Mouse (Mus musculus) forebrain, embryonic 11.5 days (tissue): ENCODE measurements around the gene Polr2i. TPM values are rescaled to one million over a fixed set of nuclear protein-coding genes. Genes with fewer than 3 reads are reported as not detected.
"Not testable (repeated sequence)": the region's sequence is repeated elsewhere in the genome, so short reads cannot be mapped to it uniquely, and the experiment has no call there.

Source experiments
- ATAC-seq: fragments of 200-750 bp; cut with Nextera tagmentation; replicated peaks from 2 replicates; pipeline ENCODE4 v1.8.0; 2017; ENCODE audit warnings: moderate TSS enrichment; ENCODE audit not compliant: low FRiP score
- DNase-seq: peaks from one replicate; pipeline ENCODE4 v3.0.0-alpha.2; 2017; ENCODE audit warnings: low spot score
- H3K27ac ChIP-seq: fragments of 300-500 bp; sonication (generic); 2 replicates; pipeline ENCODE4 v1.5.1; 2014; ENCODE audit warnings: low read depth, low read length
- H3K27me3 ChIP-seq: fragments of 300-500 bp; sonication (generic); 2 replicates; pipeline ENCODE4 v1.6.1; 2014; ENCODE audit warnings: mild to moderate bottlenecking, low read length, mixed read lengths; ENCODE audit not compliant: control insufficient read depth, insufficient read depth
- H3K36me3 ChIP-seq: fragments of 300-500 bp; sonication (generic); 2 replicates; pipeline ENCODE4 v1.6.1; 2014; ENCODE audit warnings: mild to moderate bottlenecking, low read length, moderate library complexity, mixed read lengths; ENCODE audit not compliant: control insufficient read depth, insufficient read depth
- H3K4me1 ChIP-seq: fragments of 300-500 bp; sonication (generic); replicated peaks from 2 replicates; pipeline ENCODE4 v1.6.1; 2014; ENCODE audit warnings: low read length, mixed read lengths; ENCODE audit not compliant: control insufficient read depth, insufficient read depth
- H3K4me2 ChIP-seq: fragments of 300-500 bp; sonication (generic); 2 replicates; pipeline ENCODE4 v1.6.1; 2014; ENCODE audit warnings: low read depth, mild to moderate bottlenecking, low read length, moderate library complexity, mixed read lengths; ENCODE audit not compliant: severe bottlenecking
- H3K4me3 ChIP-seq: fragments of 300-500 bp; sonication (generic); 2 replicates; pipeline ENCODE4 v1.5.1; 2014; ENCODE audit warnings: low read depth, low read length
- H3K9ac ChIP-seq: fragments of 300-500 bp; sonication (generic); 2 replicates; pipeline ENCODE4 v1.6.1; 2014; ENCODE audit warnings: low read length
- H3K9me3 ChIP-seq: fragments of 300-500 bp; sonication (generic); 2 replicates; pipeline ENCODE4 v1.6.1; 2016; ENCODE audit warnings: low read length, mixed read lengths; ENCODE audit not compliant: control insufficient read depth
- WGBS: fragments of 180-500 bp; shearing (Covaris S2); extraction: QIAGEN DNeasy Blood & Tissue Kit; methylation state at CpG from one replicate; pipeline ENCODE4 v1.1.7; 2014; 5-methylcytosine and 5-hydroxymethylcytosine counted together
- polyA plus RNA-seq: library from polyadenylated mRNA; unstranded; fragments of >200 nt; fragmentation: Nextera tagmentation; extraction: Ambion mirVana; gene quantifications from 2 replicates; pipeline ENCODE4 v1.2.1, GENCODE M21; 2014

Gene Polr2i
- polyA plus RNA-seq, 1 experiment from 2014 or later, result 166 TPM

DNA sequence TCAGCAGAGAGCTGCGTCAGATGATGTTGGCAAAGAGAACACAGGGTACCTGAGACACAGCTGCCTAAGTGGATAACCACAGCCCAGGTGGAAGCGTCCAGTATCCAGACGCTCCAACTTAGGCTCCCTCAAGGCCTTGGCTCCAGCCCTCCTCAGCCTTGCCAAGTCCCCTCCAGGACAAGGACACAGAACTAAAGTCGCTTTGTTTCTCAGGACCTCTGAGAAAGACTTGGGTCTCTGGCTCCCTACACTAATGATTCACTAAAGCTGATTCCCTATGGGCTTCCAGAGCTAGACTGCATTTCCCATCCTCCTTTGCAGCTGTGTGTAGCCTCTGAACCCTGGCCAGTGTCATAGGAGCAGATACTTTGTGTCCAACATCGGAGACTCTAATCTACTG lies 31.5 kb upstream of the Polr2i start:
- Histone ChIP-seq H3K4me1 (no peaks in the 10 kb centered on the region; the same call in 1 of the 2 replicates), H3K4me2 (no peak overlapping the region), H3K27ac (no peak overlapping the region), H3K9ac (no peak overlapping the region), H3K9me3 (no peaks in the 10 kb centered on the region), H3K36me3 (no peaks in the 10 kb centered on the region), H3K27me3 (no peaks in the 10 kb centered on the region), H3K4me3 (no peak overlapping the region)
- no peak for ATAC-seq
- DNase-seq, result no peak
- 80% methylated on average over 5 of the region's 5 CpGs for WGBS

DNA sequence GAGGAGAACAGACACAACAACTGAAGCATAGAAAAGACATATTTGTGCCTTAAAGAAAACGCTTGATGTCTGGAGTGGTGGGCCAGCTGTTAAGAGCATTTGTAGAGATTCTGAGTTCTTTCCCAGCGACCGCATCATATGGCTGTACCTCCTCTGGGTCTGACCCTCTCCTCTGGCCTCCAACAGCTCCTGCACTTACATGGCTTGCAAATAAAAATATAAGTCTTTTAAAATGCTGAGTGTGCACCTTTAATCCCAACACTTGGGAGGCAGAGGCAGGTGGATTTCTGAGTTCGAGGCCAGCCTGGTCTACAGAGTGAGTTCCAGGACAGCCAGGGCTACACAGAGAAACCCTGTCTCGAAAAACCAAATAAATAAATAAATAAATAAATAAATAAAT lies 31.1 kb upstream of the Polr2i start:
- H3K4me1 ChIP-seq, H3K9me3 ChIP-seq, H3K27ac ChIP-seq, DNase-seq, H3K27me3 ChIP-seq, H3K9ac ChIP-seq, H3K4me2 ChIP-seq, ATAC-seq, H3K36me3 ChIP-seq, H3K4me3 ChIP-seq: not testable (repeated sequence)
- 88% methylated on average over 5 of the region's 5 CpGs for WGBS

DNA sequence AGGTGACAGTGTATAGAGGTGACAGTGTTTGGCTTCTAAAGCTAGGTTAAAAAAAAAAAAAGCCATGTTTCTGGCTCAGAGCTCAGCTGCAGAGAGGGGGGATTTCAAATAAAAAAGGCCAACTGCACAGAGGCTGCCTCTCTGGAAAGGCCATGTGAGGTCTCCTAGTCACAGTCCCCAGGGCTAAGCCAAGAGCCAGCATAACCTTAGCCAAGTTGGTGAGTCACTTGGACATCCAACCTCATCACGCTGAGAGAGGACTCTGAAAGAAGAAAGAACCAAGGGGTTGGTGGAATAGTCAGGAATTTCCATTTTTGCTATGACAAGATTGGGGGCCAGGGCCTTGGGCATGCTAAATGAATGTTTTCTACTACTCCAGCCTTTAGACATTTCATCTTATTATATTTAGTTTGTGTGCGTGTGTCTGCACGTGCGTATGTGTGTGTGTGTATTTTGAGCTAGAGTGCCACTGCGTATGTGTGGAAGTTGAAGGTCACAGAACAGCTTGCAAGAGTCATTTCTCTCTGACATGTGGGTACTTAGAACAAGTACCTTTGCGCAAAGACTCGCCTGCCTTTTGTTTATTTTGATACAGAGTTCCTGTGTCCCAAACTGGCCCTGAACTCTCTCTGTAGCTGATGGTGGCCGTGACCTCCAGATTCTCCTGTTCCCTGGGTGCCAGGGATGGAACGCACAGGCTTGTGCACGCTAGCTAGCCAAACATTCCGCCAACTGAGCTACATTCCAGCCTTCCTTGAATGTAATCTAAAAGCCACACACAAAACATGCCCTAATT lies 28.7 kb upstream of the Polr2i start:
- Histone ChIP-seq H3K4me1 (no peaks in the 10 kb centered on the region), H3K4me2 (no peak overlapping the region), H3K9me3 (no peaks in the 10 kb centered on the region), H3K9ac (no peak overlapping the region), H3K27ac (no peak overlapping the region), H3K4me3 (no peak overlapping the region), H3K27me3 (no peaks in the 10 kb centered on the region), H3K36me3 (no peaks in the 10 kb centered on the region)
- WGBS, result 84% methylated on average over 11 of the region's 11 CpGs
- ATAC-seq (no peak), DNase-seq (no peak)

DNA sequence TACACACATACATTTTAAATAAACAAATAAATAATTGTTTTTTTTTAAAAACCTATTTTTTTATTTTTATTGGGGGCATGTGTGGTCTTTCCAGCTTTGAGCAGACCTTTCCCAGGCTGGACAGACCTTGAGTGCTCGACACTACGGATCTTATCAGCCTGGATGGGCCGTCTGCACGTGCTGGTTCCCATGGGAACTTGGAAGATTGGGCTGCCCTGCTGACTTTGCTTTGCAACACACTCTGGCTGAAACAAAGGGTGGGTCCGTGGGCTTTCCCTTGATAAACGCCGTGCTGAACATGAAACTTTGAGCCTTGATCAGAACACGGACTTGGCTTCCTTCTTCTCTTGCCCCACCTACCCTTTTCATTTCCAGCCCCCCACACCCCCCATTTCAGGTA lies 27.4 kb upstream of the Polr2i start:
- no peak for ATAC-seq

DNA sequence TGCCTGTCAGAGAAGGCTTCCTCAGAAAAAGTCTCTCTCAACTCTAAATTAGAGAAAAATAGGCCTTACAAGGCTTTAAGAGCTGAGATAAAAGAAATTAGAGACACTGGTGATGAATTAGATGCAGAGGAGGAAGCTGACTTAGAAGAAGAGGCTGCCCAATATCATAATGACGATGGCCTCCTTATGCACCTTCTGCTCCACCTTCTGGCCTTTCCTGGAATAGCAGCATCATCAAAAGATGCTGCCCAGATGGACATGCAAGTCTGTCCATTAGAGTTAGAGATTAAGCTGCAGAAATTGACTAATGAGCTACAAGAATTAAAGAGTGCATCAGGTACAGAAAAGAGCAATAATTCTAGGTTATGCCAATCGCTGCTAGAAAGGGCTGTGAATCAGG lies 26.4 kb upstream of the Polr2i start:
- Histone ChIP-seq H3K4me1 (no peaks in the 10 kb centered on the region), H3K27ac (no peak overlapping the region), H3K4me2 (no peak overlapping the region), H3K36me3 (no peaks in the 10 kb centered on the region), H3K9me3 (no peaks in the 10 kb centered on the region), H3K4me3 (no peak overlapping the region), H3K27me3 (no peaks in the 10 kb centered on the region), H3K9ac (no peak overlapping the region)
- no peak for DNase-seq
- 7% methylated on average over 2 of the region's 2 CpGs for WGBS
- ATAC-seq, result no peak

More for the DNA sequence above, 27.4 kb upstream of the Polr2i start:
- Histone ChIP-seq H3K9ac (no peak overlapping the region), H3K27me3 (no peaks in the 10 kb centered on the region), H3K4me2 (no peak overlapping the region), H3K36me3 (no peaks in the 10 kb centered on the region), H3K27ac (no peak overlapping the region), H3K4me3 (no peak overlapping the region), H3K4me1 (no peaks in the 10 kb centered on the region), H3K9me3 (no peaks in the 10 kb centered on the region)
- 42% methylated on average over 8 of the region's 8 CpGs for WGBS
- no peak for DNase-seq

DNA sequence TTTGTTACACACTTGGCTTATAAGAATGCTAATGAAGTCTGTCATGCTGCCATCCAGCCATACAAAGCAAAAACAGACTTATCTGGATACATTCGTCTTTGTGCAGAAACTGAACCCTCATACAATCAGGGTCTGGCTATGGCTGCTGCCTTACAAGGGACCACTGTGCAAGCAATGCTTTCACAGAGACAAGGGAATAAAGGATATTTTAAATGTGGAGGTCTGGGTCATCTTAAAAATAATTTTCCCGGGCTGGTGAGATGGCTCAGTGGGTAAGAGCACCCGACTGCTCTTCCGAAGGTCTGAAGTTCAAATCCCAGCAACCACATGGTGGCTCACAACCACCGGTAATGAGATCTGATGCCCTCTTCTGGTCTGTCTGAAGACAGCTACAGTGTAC lies 25.4 kb upstream of the Polr2i start:
- 60% methylated on average over 5 of the region's 5 CpGs for WGBS
- not testable (repeated sequence) for H3K4me1 ChIP-seq, DNase-seq, H3K27ac ChIP-seq, H3K27me3 ChIP-seq, H3K9ac ChIP-seq, ATAC-seq, H3K4me2 ChIP-seq, H3K4me3 ChIP-seq, H3K9me3 ChIP-seq, H3K36me3 ChIP-seq

DNA sequence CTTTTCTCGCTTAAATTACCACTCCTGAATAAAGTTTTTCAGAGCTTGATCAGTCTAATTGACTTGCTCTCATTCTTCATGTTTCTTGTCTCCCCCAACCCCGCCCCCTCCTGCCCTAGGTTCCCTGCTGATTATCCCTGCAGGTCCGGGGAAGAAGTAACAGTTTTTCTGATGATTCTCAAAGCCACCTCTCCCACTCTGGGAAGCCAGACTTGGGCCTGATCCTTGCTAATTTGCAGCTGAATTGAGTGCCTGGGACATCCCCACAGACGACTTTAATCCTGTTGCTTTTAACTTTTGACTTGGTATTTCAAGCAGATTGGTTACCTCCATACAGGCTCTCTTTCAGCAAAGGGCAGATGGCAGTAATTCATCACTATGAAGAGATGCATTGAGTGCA lies 20.7 kb upstream of the Polr2i start:
- no peak overlapping the region for H3K9ac ChIP-seq
- H3K27ac ChIP-seq, result no peak overlapping the region
- ATAC-seq, result no peak
- H3K27me3 ChIP-seq, result no peaks in the 10 kb centered on the region
- H3K9me3 ChIP-seq, result no peaks in the 10 kb centered on the region
- DNase-seq, result no peak
- no peaks in the 10 kb centered on the region for H3K4me1 ChIP-seq
- no peaks in the 10 kb centered on the region for H3K36me3 ChIP-seq
- H3K4me2 ChIP-seq, result no peak overlapping the region
- WGBS, result 19% methylated on average over 4 of the region's 4 CpGs
- no peak overlapping the region for H3K4me3 ChIP-seq

DNA sequence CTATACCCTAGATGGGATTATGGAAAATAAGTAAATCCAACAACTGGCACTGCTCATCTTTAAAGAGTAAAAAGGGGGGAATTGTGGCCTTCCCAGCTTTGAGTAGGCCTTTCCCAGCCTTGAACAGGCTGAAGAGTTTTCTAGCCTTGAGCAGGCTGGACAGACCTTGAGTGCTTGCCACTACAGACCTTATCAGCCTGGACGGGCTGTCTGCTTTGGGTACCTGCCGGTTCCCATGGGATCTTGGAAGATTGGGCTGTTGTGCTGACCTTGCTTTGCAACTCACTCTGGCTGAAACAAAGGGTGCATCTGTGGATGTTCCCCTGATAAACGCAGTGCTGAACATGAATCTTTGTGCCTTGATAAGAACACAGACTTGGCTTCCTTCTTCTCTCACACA lies 17.9 kb upstream of the Polr2i start:
- 92% methylated on average over 3 of the region's 3 CpGs for WGBS
- Histone ChIP-seq H3K4me1 (no peaks in the 10 kb centered on the region), H3K9me3 (no peaks in the 10 kb centered on the region), H3K27me3 (no peaks in the 10 kb centered on the region), H3K27ac (no peak overlapping the region), H3K4me3 (no peak overlapping the region), H3K4me2 (no peak overlapping the region), H3K9ac (no peak overlapping the region), H3K36me3 (no peaks in the 10 kb centered on the region)
- ATAC-seq (no peak), DNase-seq (no peak)

DNA sequence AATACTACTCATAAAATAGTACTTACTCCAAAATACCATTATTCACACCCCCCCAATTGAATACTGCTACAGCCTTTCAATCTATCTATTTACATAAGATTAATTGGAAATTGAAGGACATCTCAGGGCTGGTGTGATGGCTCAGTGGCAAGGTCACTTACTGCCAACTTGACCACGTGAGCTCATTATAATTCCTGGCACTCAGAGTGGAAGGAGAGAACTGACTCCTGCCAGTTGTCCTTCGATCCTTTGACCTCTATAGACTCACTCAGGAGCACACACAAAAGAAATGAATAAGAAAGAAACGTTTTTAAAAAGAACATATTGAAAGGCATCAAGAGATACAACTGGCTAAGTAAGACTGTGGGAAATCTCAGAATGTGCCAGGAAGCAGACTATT lies 15.9 kb upstream of the Polr2i start:
- H3K9ac ChIP-seq, result no peak overlapping the region
- no peak overlapping the region for H3K27ac ChIP-seq
- H3K4me3 ChIP-seq, result no peak overlapping the region
- no peak for ATAC-seq
- WGBS, result 84% methylated on average over 3 of the region's 3 CpGs
- DNase-seq, result no peak
- H3K9me3 ChIP-seq, result no peaks in the 10 kb centered on the region
- no peaks in the 10 kb centered on the region for H3K27me3 ChIP-seq
- no peak overlapping the region for H3K4me2 ChIP-seq
- H3K4me1 ChIP-seq, result peaks cover 7% of the 10 kb centered on the region; the same call in 1 of the 2 replicates
- no peaks in the 10 kb centered on the region for H3K36me3 ChIP-seq
